Mouse (Mus musculus): Measurements from ENCODE around the gene Slc9a2.

Gene Slc9a2

GRCm38 (mm10) chr1:40789666-40790233 is 109.4 kb downstream of the Slc9a2 start:
- no peak for DNase-seq

DNA sequence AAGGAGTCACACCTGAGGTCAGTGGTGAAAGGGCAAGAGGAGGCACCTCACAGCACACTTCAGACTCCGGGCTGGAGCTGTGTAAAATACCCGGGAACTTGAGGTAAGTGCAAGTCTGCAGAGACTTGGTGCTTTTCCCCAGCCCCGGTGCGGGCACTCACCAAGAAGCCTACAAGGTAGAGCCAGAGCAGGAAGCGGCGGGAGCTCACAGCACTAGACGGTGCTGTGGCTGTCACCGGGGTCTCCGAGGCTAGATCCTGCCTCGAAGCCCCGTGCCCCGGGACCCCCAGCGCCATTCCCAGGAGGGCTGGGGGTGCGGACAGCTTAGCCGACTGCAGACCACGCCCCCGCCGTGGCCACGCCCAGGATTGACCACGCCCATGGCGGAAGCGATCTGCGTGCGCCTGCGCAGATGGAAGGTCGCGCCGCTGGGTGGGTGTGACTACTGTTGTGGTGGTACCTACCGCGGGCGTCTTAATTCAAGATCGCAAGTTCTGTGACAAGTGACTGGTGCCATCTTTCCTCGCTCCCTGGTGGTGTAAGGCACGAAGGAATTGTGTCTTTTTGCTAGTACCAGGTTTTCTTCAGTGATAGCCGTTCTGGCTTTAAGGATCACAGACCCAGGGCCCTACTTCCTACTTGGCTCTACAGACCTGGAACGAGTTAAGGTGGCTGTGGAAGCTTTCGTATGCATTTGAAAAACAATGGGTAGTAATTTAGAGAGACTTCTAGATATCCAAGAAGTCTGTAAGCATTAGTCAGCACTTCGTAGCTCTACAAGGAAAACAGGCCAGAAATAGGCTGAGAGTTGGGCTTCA is 110.2 kb downstream of the Slc9a2 start, which contains the start of gene Mfsd9:
TSS of gene Mfsd9 (minus strand) at position 364 of the 818 bp plus-strand sequence.
- peak; percentile 96 for DNase-seq

- no peak for DNase-seq
These were observed 115.1 kb downstream of the Slc9a2 start for GRCm38 (mm10) chr1:40795508-40795907.

DNA sequence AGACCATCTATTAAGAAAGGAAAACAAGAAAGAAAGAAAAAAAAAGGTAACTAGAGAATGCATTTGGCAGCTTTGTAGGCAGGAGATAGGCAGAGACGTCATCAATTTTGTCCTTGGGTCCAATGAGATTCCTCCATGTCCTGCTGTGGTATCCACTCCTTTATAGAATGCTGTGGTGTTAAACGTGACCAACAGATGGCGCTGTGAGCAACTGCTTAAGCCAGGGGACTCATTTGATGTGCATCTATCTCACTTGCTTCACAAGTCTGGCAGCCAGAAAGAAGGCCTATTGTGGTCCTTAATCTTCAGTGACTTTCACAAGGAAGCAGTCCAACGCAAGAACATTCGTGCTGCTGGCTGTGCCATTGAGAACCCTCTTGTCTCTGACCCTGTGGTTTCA is 117.0 kb downstream of the Slc9a2 start:
- DNase-seq, result peak; percentile 78

DNA sequence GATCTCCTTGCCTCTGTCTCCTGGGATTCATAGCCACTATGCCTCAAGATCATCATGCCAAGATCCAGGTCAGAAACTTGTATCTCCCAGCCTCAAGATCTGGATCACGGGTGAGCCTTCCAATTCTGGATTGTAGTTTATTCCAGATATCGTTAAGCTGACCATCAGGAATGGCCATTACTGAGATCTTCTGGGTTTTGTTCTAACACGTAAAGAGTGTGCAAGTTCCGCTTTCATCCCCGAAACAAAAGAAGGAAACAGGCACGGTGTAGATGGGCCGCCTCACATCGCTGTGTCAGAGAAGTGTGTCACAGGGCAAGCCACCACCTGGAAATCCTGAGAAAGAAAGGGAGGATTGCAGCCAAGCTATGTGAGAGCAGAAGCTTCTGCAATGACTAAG is 118.7 kb downstream of the Slc9a2 start:
- no peak for DNase-seq

DNA sequence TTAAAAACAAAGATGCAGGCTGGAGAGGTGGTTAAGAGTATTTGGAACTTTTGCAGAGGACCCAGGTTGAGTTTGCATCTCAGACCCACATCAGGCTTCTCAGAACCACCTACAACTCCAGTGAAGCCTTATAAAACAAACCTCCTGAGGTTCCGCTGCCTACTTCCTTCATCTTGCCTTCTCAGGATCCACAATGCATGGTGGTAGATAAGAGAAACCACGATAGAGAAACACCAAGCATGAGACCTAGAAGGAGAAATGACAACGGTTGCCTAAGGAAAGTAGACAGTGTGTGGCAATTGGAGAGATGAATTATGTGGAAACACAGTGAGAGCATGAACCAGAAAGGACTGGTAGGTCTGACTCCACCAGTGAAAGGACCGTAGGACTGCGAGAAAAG is 120.5 kb downstream of the Slc9a2 start:
- DNase-seq, result no peak

DNA sequence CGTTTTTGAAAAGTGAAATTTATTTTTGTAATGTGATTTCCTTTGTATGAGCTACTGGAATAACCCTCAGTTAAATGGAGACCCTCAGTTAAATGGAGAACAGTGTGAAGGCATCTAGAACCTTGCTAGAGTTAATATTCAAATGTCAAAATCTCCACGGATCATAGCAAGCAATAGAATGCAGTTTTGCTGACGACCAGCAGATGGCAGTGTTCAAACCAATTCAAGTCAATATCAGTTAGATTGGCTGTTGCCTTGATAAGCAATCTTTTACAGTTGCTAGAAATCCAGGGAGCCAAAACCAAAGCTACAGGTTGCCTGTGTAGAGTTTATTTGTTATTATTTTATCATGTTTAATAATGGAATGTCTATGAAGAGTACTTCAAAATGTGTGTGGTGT is 122.4 kb downstream of the Slc9a2 start:
- DNase-seq, result peak; percentile 62

- DNase-seq, result no peak
These were observed 123.7 kb downstream of the Slc9a2 start for GRCm38 (mm10) chr1:40804118-40804517.

GRCm38 (mm10) chr1:40805351-40805750 is 125.0 kb downstream of the Slc9a2 start, which contains the start of gene Tmem182:
Tmem182 (plus strand) TSS chr1:40805601.
- DNase-seq, result no peak

DNA sequence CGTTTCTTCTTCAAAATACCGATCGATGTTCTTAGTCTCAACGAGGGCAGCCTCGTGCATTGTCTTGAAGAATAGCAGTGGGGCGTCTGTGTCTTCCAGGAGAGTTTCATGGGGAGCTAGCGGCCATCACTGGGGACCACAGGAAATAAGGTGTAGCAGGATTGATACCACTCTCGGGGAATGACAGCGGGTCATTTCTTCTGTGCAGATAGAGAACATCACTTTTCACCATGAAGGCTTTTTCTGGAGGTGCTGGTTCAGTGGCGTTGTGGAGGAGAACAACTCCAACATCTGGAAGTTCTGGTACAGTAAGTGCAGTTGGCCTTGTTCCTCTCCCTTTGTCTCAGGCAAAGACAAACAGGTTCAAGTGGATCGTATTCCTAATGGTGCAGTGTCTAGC is 125.5 kb downstream of the Slc9a2 start:
- DNase-seq, result no peak

DNA sequence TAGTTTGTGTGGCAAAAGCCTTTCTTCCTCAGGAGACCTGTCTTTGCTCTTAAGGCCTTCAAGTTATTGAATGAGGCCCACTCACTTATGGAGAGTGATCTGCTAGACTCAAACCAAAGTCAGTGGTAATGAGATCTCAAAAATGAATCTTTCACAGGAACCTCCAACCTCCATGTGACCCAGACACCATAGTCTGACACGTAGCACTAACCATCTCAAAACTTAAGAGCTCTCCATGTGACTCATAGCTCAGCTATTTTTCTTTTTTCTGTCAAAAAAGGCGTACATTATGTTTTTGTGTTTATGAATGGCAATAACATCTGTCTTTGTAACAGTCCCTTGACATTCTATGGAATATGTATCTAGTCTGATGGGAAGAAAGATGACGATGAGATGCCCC is 128.3 kb downstream of the Slc9a2 start:
- DNase-seq, result no peak

DNA sequence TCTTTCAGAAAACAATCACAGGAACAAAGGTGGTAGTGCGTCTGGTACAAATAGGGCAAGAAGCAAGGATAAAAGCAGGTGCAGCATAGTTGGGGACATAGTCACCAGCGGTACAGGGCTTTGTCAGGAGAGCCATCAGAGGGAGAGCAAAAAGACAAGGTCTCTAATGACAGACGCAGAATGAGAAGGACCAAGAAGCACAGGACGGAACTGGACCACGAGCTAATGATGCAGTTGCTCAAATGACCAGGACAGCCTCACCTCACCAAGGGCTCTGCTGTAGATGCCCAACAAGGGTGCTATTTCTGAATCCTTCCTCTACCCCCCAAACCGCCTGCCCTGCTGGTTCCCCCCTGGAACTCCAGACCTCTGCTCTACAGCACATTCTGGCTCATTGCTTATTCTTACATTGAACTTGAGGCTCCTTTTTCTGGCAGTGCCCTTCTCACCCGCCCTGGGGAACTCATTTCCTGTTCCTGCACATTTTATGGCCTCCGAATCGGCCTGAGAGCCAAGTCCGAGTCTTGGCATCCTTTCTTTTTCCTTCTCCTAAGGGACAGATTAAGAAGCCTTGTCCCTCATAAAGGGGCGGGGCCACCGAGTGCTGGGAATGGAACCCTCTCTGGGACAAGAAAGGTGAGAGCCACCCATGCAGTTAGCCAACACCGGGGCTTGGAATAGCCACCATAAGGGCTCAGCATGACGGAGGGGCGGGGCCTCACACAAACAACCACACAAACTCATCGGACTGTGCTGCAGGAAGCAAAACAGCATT is 134.9 kb downstream of the Slc9a2 start:
- no peak for DNase-seq
